Mouse (Mus musculus) embryonic stem cell, embryonic (primary cell): ENCODE results near the gene Itprip.

ENCODE experiments used
- CTCF ChIA-PET, 4 experiments: fragments of 300-600 bp in 2 of 4; fragments of 350-600 bp in 2 of 4; sonication (Branson Sonifier 250); formaldehyde crosslinking; loops; one replicate each; lab custom pipeline; 2022; ENCODE audit warnings: inconsistent platforms in 2 of 4; lab: Charles Lee
- POLR2A ChIA-PET, 4 experiments: fragments of 300-600 bp in 2 of 4; fragments of 350-600 bp in 2 of 4; sonication (Branson Sonifier 250); formaldehyde crosslinking; loops; one replicate each; lab custom pipeline; 2022; ENCODE audit warnings: antibody characterized with exemption in 4 of 4, inconsistent platforms in 1 of 4; lab: Charles Lee

Gene Itprip

GRCm38 (mm10) chr19:47853053-47853452, 66.0 kb downstream of the Itprip start:
- CTCF ChIA-PET, result interaction anchor here in 1 of 4 experiments (1.4 kb wide), 1 partner anchor 13 kb away, joined by 6 read pairs; the partner anchor contains the start of gene Gsto2

DNA sequence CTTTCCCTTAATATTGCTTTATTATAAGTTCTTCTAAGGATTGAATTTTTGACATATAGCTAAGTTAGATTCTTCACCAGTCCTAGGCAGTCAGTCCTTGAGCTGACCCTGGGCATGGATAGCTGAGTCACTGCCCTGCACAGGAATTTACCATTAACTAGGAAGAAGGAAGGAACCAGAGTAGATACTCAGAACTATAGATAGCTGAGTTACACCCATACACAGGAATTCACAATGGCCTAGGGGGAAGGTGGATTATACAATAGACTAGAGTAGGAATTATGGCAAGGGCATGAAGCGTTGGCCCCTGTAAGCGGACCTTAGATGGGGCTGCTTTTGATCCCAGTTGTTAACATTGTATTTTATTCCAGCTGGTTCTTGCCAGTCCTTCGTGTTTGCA, 67.0 kb downstream of the Itprip start:
- POLR2A ChIA-PET, result interaction anchor here in 2 of 4 experiments (0.8 to 2.8 kb wide), 4 partner anchors 13 to 17 kb away, joined by 4 to 17 read pairs (median 7); partner anchors contain the start of gene Gsto2 (in 2 of the 2)

More at GRCm38 (mm10) chr19:47853053-47853452, 66.0 kb downstream of the Itprip start:
- POLR2A ChIA-PET, result interaction anchor here in 2 of 4 experiments (0.7 to 2.8 kb wide), 3 partner anchors 12 to 14 kb away, joined by 3 to 17 read pairs (median 9); partner anchors contain the start of gene Gsto2 (in 1 of the 2)

DNA sequence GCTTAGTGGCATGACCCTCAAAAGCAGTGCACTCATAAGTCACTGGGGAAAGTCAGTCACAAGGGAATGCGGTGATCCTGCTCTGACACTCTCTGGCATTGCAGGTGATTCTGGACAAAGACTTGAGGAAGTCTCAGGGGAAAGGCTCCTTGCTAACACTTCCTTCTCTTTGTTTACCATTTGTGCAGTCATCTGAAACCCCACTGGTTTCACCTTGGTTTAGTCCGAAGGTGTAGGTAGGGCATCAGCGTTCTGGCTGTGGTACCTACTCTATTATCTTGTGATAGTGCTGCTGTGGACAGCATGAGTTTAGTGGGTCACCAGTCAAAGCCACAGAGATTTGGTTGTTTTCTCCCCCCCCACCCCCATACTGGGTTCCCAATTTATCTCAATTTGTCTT, 69.4 kb downstream of the Itprip start:
- CTCF ChIA-PET, result no interaction called here

More for the DNA sequence above, 67.0 kb downstream of the Itprip start:
- CTCF ChIA-PET, result interaction anchor here in 2 of 4 experiments (0.6 to 1.0 kb wide), 2 partner anchors 30 to 33 kb away, joined by 4 read pairs; no protein-coding TSS in a partner anchor

More for the DNA sequence above, 69.4 kb downstream of the Itprip start:
- POLR2A ChIA-PET, result interaction anchor here in 1 of 4 experiments (0.6 kb wide), 1 partner anchor 102 kb away, joined by 5 read pairs; no protein-coding TSS in a partner anchor
